Mouse (Mus musculus) liver, embryonic 14.5 days (tissue): Measurements from ENCODE around the gene Dusp7.

Experiments
- CTCF ChIP-seq: IDR thresholded peaks from 2 replicates; pipeline ENCODE4 v1.5.1; 2016; ENCODE audit warnings: antibody characterized with exemption, low read depth, control low read depth
- EP300 ChIP-seq: IDR thresholded peaks from 2 replicates; pipeline ENCODE4 v1.6.1; 2016; ENCODE audit warnings: antibody characterized with exemption, low read depth

GRCm38 (mm10) chr9:106339730-106340129 lies 28.7 kb upstream of the Dusp7 start:
- TF ChIP-seq EP300 = no peak
- TF ChIP-seq CTCF = no peak
